Mouse (Mus musculus) liver, embryonic 14.5 days (tissue): ENCODE data around the gene Cmip.

ENCODE experiments used
- CTCF ChIP-seq: IDR thresholded peaks from 2 replicates; pipeline ENCODE4 v1.5.1; 2016; ENCODE audit warnings: antibody characterized with exemption, low read depth, control low read depth
- EP300 ChIP-seq: IDR thresholded peaks from 2 replicates; pipeline ENCODE4 v1.6.1; 2016; ENCODE audit warnings: antibody characterized with exemption, low read depth

DNA sequence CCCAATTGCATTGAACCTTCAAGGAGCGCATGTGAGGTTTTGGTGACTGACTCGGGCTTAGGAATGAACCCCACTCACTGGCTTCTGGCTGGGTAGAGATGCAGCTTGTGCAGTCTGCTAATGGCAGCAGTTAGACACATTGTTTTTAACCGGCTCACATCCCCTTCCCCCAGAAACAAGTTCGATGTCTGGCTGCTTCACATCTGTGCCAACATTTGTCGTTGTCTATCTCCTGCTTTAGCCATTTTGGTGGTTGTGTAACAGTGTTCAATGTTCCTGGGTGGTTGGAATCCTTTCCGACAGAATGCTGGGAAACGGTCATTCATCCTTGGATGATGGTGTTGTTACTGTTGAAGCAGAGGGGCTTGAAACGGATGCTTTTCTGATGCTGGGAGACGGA is 72.3 kb downstream of the Cmip start:
- TF ChIP-seq CTCF, result no peak
- no peak for TF ChIP-seq EP300
